Mouse (Mus musculus): ENCODE results near the gene Adamts13. TPM values are rescaled to one million over a fixed set of nuclear protein-coding genes. Genes with fewer than 3 reads are reported as not detected.

Adamts13 gene
- polyA plus RNA-seq, 1 experiment: 0.94 TPM

DNA sequence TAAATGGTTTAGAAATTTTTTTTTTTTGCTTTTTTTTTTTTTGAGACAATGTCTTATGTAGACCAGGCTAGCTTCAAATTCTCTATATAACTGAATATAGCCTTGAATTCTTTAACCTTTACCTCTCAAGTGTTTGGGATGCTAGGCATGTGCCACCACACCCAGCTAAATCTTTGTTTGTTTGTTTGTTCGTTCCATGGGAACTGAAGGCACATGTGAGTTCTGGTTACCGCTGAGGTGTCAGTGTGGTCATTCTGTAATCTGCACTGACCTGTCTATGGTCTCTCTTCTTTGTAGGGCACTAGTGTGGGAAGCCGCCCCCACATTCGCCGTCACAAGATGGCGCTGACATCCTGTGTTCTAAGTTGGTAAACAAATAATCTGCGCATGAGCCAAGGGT, 24.8 kb downstream of the Adamts13 start:
- no peaks in the 10 kb centered on the region for H3K36me3 ChIP-seq (ENCODE audit: control insufficient read depth, insufficient read depth, low read length)
- no peak overlapping the region for H3K4me3 ChIP-seq (ENCODE audit: insufficient read depth, low read depth, low read length)
- H3K27ac ChIP-seq (ENCODE audit: insufficient read depth, low read depth, low read length): no peak overlapping the region
- no peaks in the 10 kb centered on the region for H3K27me3 ChIP-seq (replicated peaks; ENCODE audit: control insufficient read depth, insufficient read depth, low read length)
- no peaks in the 10 kb centered on the region for H3K4me1 ChIP-seq (ENCODE audit: control insufficient read depth, insufficient read depth, low read length)
- no peak for DNase-seq
- WGBS: 85% methylated on average over 7 of the region's 7 CpGs
- TF ChIP-seq POLR2A (IDR thresholded peaks at IDR 0.05; ENCODE audit: low read depth, low read length) (no peak), CTCF (conservative IDR thresholded peaks at IDR 0.05; ENCODE audit: insufficient read depth, insufficient read length, low read depth, low read length) (no peak)

DNA sequence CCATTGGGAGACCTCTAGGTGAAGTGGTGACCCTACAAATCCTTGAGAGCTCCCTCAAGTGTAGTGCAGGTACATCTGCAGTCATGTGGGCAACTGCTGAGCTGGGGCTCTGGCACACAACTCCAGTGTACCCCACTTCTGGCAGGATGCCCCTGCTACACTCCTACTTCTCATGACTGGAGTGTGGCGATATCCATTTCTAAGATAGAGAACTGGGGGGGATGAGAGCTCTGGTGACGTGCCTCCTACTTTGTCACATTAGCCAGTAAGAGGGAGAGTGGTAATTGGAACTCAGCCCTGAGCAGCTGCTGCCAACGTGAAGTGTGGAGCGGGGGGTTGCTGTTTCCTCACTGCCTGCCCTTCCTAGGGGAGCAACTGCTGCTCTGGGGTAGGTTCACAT, 33.0 kb downstream of the Adamts13 start:
- TF ChIP-seq CTCF (conservative IDR thresholded peaks at IDR 0.05; ENCODE audit: insufficient read depth, insufficient read length, low read depth, low read length): no peak
- no peak for TF ChIP-seq POLR2A (IDR thresholded peaks at IDR 0.05; ENCODE audit: low read depth, low read length)
- DNase-seq: no peak
- 76% methylated on average over 4 of the region's 4 CpGs for WGBS
- H3K27me3 ChIP-seq (replicated peaks; ENCODE audit: control insufficient read depth, insufficient read depth, low read length): no peaks in the 10 kb centered on the region
- no peaks in the 10 kb centered on the region for H3K36me3 ChIP-seq (ENCODE audit: control insufficient read depth, insufficient read depth, low read length)
- no peak overlapping the region for H3K27ac ChIP-seq (ENCODE audit: insufficient read depth, low read depth, low read length)
- H3K4me3 ChIP-seq (ENCODE audit: insufficient read depth, low read depth, low read length): no peak overlapping the region
- H3K4me1 ChIP-seq (ENCODE audit: control insufficient read depth, insufficient read depth, low read length): peaks cover 14% of the 10 kb centered on the region; the same call in 1 of the 2 replicates

DNA sequence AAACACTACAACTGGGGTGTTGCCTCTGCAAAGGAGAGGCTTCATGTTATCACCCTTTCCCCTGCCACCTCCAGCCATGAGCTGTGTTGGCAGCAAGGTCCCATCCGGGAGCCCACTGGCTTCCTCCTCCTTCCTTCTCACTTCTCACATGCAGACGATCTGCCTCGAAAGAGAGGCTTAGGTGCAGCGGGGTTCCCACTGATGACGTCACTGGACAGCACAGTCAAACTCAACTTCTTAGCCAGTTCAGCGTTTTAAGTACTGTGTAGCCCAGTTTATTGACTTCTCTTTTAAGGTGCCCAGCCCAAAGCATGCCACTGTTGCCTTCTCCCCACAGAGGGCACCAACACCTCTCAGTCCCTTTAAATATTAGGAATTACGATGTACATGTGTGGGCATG, 34.5 kb downstream of the Adamts13 start:
- DNase-seq: no peak
- H3K36me3 ChIP-seq (ENCODE audit: control insufficient read depth, insufficient read depth, low read length): no peaks in the 10 kb centered on the region
- H3K4me3 ChIP-seq (ENCODE audit: insufficient read depth, low read depth, low read length): no peak overlapping the region
- H3K27ac ChIP-seq (ENCODE audit: insufficient read depth, low read depth, low read length): no peak overlapping the region
- H3K27me3 ChIP-seq (replicated peaks; ENCODE audit: control insufficient read depth, insufficient read depth, low read length): no peaks in the 10 kb centered on the region
- TF ChIP-seq POLR2A (IDR thresholded peaks at IDR 0.05; ENCODE audit: low read depth, low read length) (no peak), CTCF (conservative IDR thresholded peaks at IDR 0.05; ENCODE audit: insufficient read depth, insufficient read length, low read depth, low read length) (no peak)
- 79% methylated on average over 7 of the region's 7 CpGs for WGBS
- H3K4me1 ChIP-seq (ENCODE audit: control insufficient read depth, insufficient read depth, low read length): peaks cover 14% of the 10 kb centered on the region; the same call in 1 of the 2 replicates

DNA sequence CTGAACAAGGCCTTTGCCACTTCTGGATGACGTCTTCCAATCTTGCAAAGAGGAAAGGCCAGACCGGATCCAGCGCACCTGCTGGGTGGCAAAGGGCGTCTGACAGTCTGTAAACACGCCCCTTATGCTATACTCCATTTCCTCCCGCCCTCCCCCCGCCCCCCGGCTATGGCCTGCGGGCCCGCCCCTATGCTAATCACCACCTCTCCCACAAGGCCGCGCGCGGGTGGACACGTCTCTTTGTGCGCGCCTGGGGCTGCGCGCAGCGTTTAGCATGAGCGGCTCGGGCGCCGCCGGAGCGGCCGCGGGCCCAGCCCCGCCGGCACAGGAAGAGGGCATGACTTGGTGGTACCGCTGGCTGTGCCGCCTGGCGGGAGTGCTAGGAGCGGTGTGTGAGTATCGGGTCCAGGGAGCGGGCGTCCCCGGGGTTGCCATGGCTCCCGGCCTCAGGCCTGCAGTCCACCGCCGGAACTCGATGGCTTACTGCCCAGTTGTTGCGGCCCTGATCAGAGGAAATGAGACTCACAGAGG, 36.6 kb downstream of the Adamts13 start, which contains the start of gene Cacfd1:
Gene Cacfd1 (plus strand): TSS at position 213 of the 531 bp plus-strand sequence.
- TF ChIP-seq POLR2A (IDR thresholded peaks at IDR 0.05; ENCODE audit: low read depth, low read length) (peak; percentile 8), CTCF (conservative IDR thresholded peaks at IDR 0.05; ENCODE audit: insufficient read depth, insufficient read length, low read depth, low read length) (no peak)
- no peaks in the 10 kb centered on the region for H3K36me3 ChIP-seq (ENCODE audit: control insufficient read depth, insufficient read depth, low read length)
- DNase-seq: peak; percentile 93
- under 1% methylated on average over 43 of the region's 43 CpGs for WGBS
- H3K27ac ChIP-seq (ENCODE audit: insufficient read depth, low read depth, low read length): peak within 1 kb of the TSS; percentile 64
- H3K27me3 ChIP-seq (replicated peaks; ENCODE audit: control insufficient read depth, insufficient read depth, low read length): no peaks in the 10 kb centered on the region
- H3K4me3 ChIP-seq (ENCODE audit: insufficient read depth, low read depth, low read length): peak within 1 kb of the TSS; percentile 77
- peaks cover 14% of the 10 kb centered on the region; the same call in 1 of the 2 replicates for H3K4me1 ChIP-seq (ENCODE audit: control insufficient read depth, insufficient read depth, low read length)

DNA sequence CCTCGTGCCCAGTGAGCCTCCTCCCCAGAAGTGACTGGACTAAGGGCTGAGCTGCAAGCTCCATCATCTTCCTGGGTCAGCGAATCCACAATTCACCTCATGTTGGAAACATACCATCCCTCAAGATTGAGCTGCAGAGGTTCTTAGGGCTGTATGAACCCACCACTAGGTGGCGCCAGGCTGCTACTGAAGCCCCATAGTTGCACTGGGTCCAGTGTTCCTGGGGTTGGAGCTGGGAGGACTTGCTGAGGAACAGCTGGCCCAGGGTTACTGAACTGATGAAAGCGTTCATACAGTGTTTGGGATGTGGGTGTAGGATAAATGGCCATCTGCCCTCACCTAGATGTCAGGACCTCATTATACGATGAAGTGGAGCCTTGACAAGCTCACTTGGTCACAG, 44.6 kb downstream of the Adamts13 start:
- H3K4me1 ChIP-seq (ENCODE audit: control insufficient read depth, insufficient read depth, low read length): no peaks in the 10 kb centered on the region
- no peaks in the 10 kb centered on the region for H3K36me3 ChIP-seq (ENCODE audit: control insufficient read depth, insufficient read depth, low read length)
- peak; percentile 70 for DNase-seq
- 43% methylated on average over 5 of the region's 5 CpGs for WGBS
- TF ChIP-seq POLR2A (IDR thresholded peaks at IDR 0.05; ENCODE audit: low read depth, low read length): no peak
- peak; percentile 88 for TF ChIP-seq CTCF (conservative IDR thresholded peaks at IDR 0.05; ENCODE audit: insufficient read depth, insufficient read length, low read depth, low read length)
- H3K4me3 ChIP-seq (ENCODE audit: insufficient read depth, low read depth, low read length): no peak overlapping the region
- H3K27ac ChIP-seq (ENCODE audit: insufficient read depth, low read depth, low read length): no peak overlapping the region
- no peaks in the 10 kb centered on the region for H3K27me3 ChIP-seq (replicated peaks; ENCODE audit: control insufficient read depth, insufficient read depth, low read length)

DNA sequence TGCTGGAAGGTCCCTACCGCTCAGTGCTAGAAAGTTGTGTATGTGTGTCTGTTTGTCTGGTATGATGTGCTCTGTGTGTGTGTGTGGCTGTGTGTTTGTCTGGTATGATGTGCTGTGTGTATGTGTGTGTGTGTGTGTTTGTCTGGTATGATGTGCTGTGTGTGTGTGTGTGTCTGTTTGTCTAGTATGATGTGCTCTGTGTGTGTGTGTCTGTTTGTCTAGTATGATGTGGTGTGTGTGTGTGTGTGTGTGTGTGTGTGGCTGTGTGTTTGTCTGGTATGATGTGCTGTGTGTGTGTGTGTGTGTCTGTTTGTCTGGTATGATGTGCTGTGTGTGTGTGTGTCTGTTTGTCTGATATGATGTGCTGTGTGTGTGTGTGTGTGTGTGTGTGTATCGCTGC, 46.3 kb downstream of the Adamts13 start:
- H3K36me3 ChIP-seq (ENCODE audit: control insufficient read depth, insufficient read depth, low read length): no peaks in the 10 kb centered on the region
- 94% methylated on average over 2 of the region's 2 CpGs for WGBS
- H3K4me3 ChIP-seq (ENCODE audit: insufficient read depth, low read depth, low read length): no peak overlapping the region
- no peak for DNase-seq
- no peak overlapping the region for H3K27ac ChIP-seq (ENCODE audit: insufficient read depth, low read depth, low read length)
- no peaks in the 10 kb centered on the region for H3K27me3 ChIP-seq (replicated peaks; ENCODE audit: control insufficient read depth, insufficient read depth, low read length)
- H3K4me1 ChIP-seq (ENCODE audit: control insufficient read depth, insufficient read depth, low read length): no peaks in the 10 kb centered on the region
- TF ChIP-seq CTCF (conservative IDR thresholded peaks at IDR 0.05; ENCODE audit: insufficient read depth, insufficient read length, low read depth, low read length) (no peak), POLR2A (IDR thresholded peaks at IDR 0.05; ENCODE audit: low read depth, low read length) (no peak)

DNA sequence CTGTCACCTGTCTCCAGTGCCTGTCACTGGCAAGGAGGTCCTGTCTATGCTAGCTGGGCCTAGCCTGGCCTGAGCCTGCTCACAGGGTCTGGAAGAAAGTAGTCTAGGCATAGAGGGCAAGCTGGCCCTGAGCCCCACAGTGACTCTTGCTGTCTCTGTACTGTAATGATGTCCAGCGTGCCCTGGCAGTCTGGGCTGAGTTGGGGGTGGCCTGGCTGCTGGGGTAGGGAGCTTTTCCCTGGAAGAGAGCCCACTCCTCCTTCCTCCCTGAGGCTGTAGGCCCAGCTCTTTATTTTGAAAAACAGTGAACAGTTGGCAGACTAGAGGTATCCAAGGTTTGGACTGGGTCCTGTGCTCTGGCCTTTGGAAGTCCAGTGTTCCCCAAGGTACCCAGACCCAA, 47.9 kb downstream of the Adamts13 start:
- H3K4me1 ChIP-seq (ENCODE audit: control insufficient read depth, insufficient read depth, low read length): no peaks in the 10 kb centered on the region
- no peaks in the 10 kb centered on the region for H3K27me3 ChIP-seq (replicated peaks; ENCODE audit: control insufficient read depth, insufficient read depth, low read length)
- H3K36me3 ChIP-seq (ENCODE audit: control insufficient read depth, insufficient read depth, low read length): no peaks in the 10 kb centered on the region
- H3K27ac ChIP-seq (ENCODE audit: insufficient read depth, low read depth, low read length): no peak overlapping the region
- no peak for DNase-seq
- TF ChIP-seq CTCF (conservative IDR thresholded peaks at IDR 0.05; ENCODE audit: insufficient read depth, insufficient read length, low read depth, low read length) (no peak), POLR2A (IDR thresholded peaks at IDR 0.05; ENCODE audit: low read depth, low read length) (no peak)
- no peak overlapping the region for H3K4me3 ChIP-seq (ENCODE audit: insufficient read depth, low read depth, low read length)
- 68% methylated on average over 1 of the region's 1 CpGs for WGBS
